Mouse (Mus musculus): Measurements from ENCODE around the gene Slc16a12. TPM values are rescaled to one million over a fixed set of nuclear protein-coding genes. Genes with fewer than 3 reads are reported as not detected.

Gene Slc16a12
- polyA plus RNA-seq, 1 experiment = 0.01 TPM

GRCm38 (mm10) chr19:34697461-34697860 is 49.6 kb downstream of the Slc16a12 start:
- TF ChIP-seq FOSL1 (IDR thresholded peaks at IDR 0.05; ENCODE audit: insufficient read depth, low read length, poor library complexity, severe bottlenecking) (no peak), MYOG (IDR thresholded peaks at IDR 0.05; ENCODE audit: control insufficient read depth, extremely low read depth, insufficient read length) (no peak), MYOD1 (IDR thresholded peaks at IDR 0.05; ENCODE audit: control insufficient read depth, insufficient read length, low read depth) (no peak), CTCF (IDR thresholded peaks at IDR 0.05; ENCODE audit: control insufficient read depth, insufficient read depth, insufficient read length) (no peak), MAX (IDR thresholded peaks at IDR 0.05) (no peak), CEBPB (IDR thresholded peaks at IDR 0.05; ENCODE audit: low read depth) (no peak), USF1 (IDR thresholded peaks at IDR 0.05; ENCODE audit: low read depth) (no peak)
- H3K27me3 ChIP-seq (ENCODE audit: control insufficient read depth, insufficient read depth, insufficient read length) = no peaks in the 10 kb centered on the region
- no peaks in the 10 kb centered on the region for H3K36me3 ChIP-seq (ENCODE audit: control insufficient read depth, insufficient read depth)
- no peak overlapping the region for H3ac ChIP-seq (ENCODE audit: control insufficient read depth, insufficient read length, low read depth)
- H3K79me3 ChIP-seq (ENCODE audit: low read depth) = no peaks in the 10 kb centered on the region
- H3K79me2 ChIP-seq (ENCODE audit: control insufficient read depth, insufficient read depth) = no peaks in the 10 kb centered on the region
- no peak overlapping the region for H3K4me3 ChIP-seq (ENCODE audit: insufficient read depth, poor library complexity, severe bottlenecking)

- H3K4me3 ChIP-seq (ENCODE audit: insufficient read depth, poor library complexity, severe bottlenecking) = no peak overlapping the region
- H3K36me3 ChIP-seq (ENCODE audit: control insufficient read depth, insufficient read depth) = no peaks in the 10 kb centered on the region
- no peak overlapping the region for H3ac ChIP-seq (ENCODE audit: control insufficient read depth, insufficient read length, low read depth)
- H3K79me3 ChIP-seq (ENCODE audit: low read depth) = no peaks in the 10 kb centered on the region
- H3K27me3 ChIP-seq (ENCODE audit: control insufficient read depth, insufficient read depth, insufficient read length) = no peaks in the 10 kb centered on the region
- TF ChIP-seq MAX (IDR thresholded peaks at IDR 0.05) = no peak
- TF ChIP-seq FOSL1 (IDR thresholded peaks at IDR 0.05; ENCODE audit: insufficient read depth, low read length, poor library complexity, severe bottlenecking) = no peak
- no peak for TF ChIP-seq CEBPB (IDR thresholded peaks at IDR 0.05; ENCODE audit: low read depth)
- TF ChIP-seq MYOD1 (IDR thresholded peaks at IDR 0.05; ENCODE audit: control insufficient read depth, insufficient read length, low read depth) = no peak
- TF ChIP-seq USF1 (IDR thresholded peaks at IDR 0.05; ENCODE audit: low read depth) = no peak
- TF ChIP-seq MYOG (IDR thresholded peaks at IDR 0.05; ENCODE audit: control insufficient read depth, extremely low read depth, insufficient read length) = no peak
- TF ChIP-seq CTCF (IDR thresholded peaks at IDR 0.05; ENCODE audit: control insufficient read depth, insufficient read depth, insufficient read length) = no peak
- no peaks in the 10 kb centered on the region for H3K79me2 ChIP-seq (ENCODE audit: control insufficient read depth, insufficient read depth)
These were observed 50.6 kb downstream of the Slc16a12 start for GRCm38 (mm10) chr19:34696352-34696986.

- Histone ChIP-seq H3K27me3 (ENCODE audit: control insufficient read depth, insufficient read depth, insufficient read length) (no peaks in the 10 kb centered on the region), H3ac (ENCODE audit: control insufficient read depth, insufficient read length, low read depth) (no peak overlapping the region), H3K4me3 (ENCODE audit: insufficient read depth, poor library complexity, severe bottlenecking) (no peak overlapping the region), H3K36me3 (ENCODE audit: control insufficient read depth, insufficient read depth) (no peaks in the 10 kb centered on the region), H3K79me3 (ENCODE audit: low read depth) (no peaks in the 10 kb centered on the region), H3K79me2 (ENCODE audit: control insufficient read depth, insufficient read depth) (no peaks in the 10 kb centered on the region)
- no peak for TF ChIP-seq MYOG (IDR thresholded peaks at IDR 0.05; ENCODE audit: control insufficient read depth, extremely low read depth, insufficient read length)
- no peak for TF ChIP-seq MYOD1 (IDR thresholded peaks at IDR 0.05; ENCODE audit: control insufficient read depth, insufficient read length, low read depth)
- no peak for TF ChIP-seq FOSL1 (IDR thresholded peaks at IDR 0.05; ENCODE audit: insufficient read depth, low read length, poor library complexity, severe bottlenecking)
These were observed 55.7 kb downstream of the Slc16a12 start for GRCm38 (mm10) chr19:34691402-34691801.

GRCm38 (mm10) chr19:34685530-34685929 is 61.6 kb downstream of the Slc16a12 start:
- H3K27me3 ChIP-seq (ENCODE audit: control insufficient read depth, insufficient read depth, insufficient read length) = no peaks in the 10 kb centered on the region

GRCm38 (mm10) chr19:34684857-34685256 is 62.2 kb downstream of the Slc16a12 start:
- Histone ChIP-seq H3ac (ENCODE audit: control insufficient read depth, insufficient read length, low read depth) (no peak overlapping the region), H3K36me3 (ENCODE audit: control insufficient read depth, insufficient read depth) (no peaks in the 10 kb centered on the region), H3K27me3 (ENCODE audit: control insufficient read depth, insufficient read depth, insufficient read length) (no peaks in the 10 kb centered on the region), H3K79me3 (ENCODE audit: low read depth) (no peaks in the 10 kb centered on the region), H3K79me2 (ENCODE audit: control insufficient read depth, insufficient read depth) (no peaks in the 10 kb centered on the region), H3K4me3 (ENCODE audit: insufficient read depth, poor library complexity, severe bottlenecking) (no peak overlapping the region)
- TF ChIP-seq CTCF (IDR thresholded peaks at IDR 0.05; ENCODE audit: control insufficient read depth, insufficient read depth, insufficient read length) (peak; percentile 46), MYOD1 (IDR thresholded peaks at IDR 0.05; ENCODE audit: control insufficient read depth, insufficient read length, low read depth) (no peak)

More at GRCm38 (mm10) chr19:34685530-34685929, 61.6 kb downstream of the Slc16a12 start:
- TF ChIP-seq USF1 (IDR thresholded peaks at IDR 0.05; ENCODE audit: low read depth) (no peak), MAX (IDR thresholded peaks at IDR 0.05) (no peak), MYOD1 (IDR thresholded peaks at IDR 0.05; ENCODE audit: control insufficient read depth, insufficient read length, low read depth) (no peak)
- Histone ChIP-seq H3K79me3 (ENCODE audit: low read depth) (no peaks in the 10 kb centered on the region), H3K4me3 (ENCODE audit: insufficient read depth, poor library complexity, severe bottlenecking) (no peak overlapping the region), H3K79me2 (ENCODE audit: control insufficient read depth, insufficient read depth) (no peaks in the 10 kb centered on the region), H3ac (ENCODE audit: control insufficient read depth, insufficient read length, low read depth) (no peak overlapping the region), H3K36me3 (ENCODE audit: control insufficient read depth, insufficient read depth) (no peaks in the 10 kb centered on the region)

GRCm38 (mm10) chr19:34678428-34678827 is 68.7 kb downstream of the Slc16a12 start:
- Histone ChIP-seq H3K4me3 (ENCODE audit: insufficient read depth, poor library complexity, severe bottlenecking) (no peak overlapping the region), H3K79me2 (ENCODE audit: control insufficient read depth, insufficient read depth) (no peaks in the 10 kb centered on the region), H3K27me3 (ENCODE audit: control insufficient read depth, insufficient read depth, insufficient read length) (no peaks in the 10 kb centered on the region), H3K36me3 (ENCODE audit: control insufficient read depth, insufficient read depth) (no peaks in the 10 kb centered on the region), H3ac (ENCODE audit: control insufficient read depth, insufficient read length, low read depth) (no peak overlapping the region), H3K79me3 (ENCODE audit: low read depth) (no peaks in the 10 kb centered on the region)
- no peak for TF ChIP-seq FOSL1 (IDR thresholded peaks at IDR 0.05; ENCODE audit: insufficient read depth, low read length, poor library complexity, severe bottlenecking)
- TF ChIP-seq USF1 (IDR thresholded peaks at IDR 0.05; ENCODE audit: low read depth) = no peak
- no peak for TF ChIP-seq CTCF (IDR thresholded peaks at IDR 0.05; ENCODE audit: control insufficient read depth, insufficient read depth, insufficient read length)
- TF ChIP-seq MAX (IDR thresholded peaks at IDR 0.05) = no peak
- TF ChIP-seq MYOD1 (IDR thresholded peaks at IDR 0.05; ENCODE audit: control insufficient read depth, insufficient read length, low read depth) = no peak
- TF ChIP-seq CEBPB (IDR thresholded peaks at IDR 0.05; ENCODE audit: low read depth) = no peak
- no peak for TF ChIP-seq MYOG (IDR thresholded peaks at IDR 0.05; ENCODE audit: control insufficient read depth, extremely low read depth, insufficient read length)

All from C2C12 (cell line).